Mouse (Mus musculus): ENCODE data around the gene Fam163a.
A peak's percentile ranks its signal among the peaks of the same experiment; 100 is the strongest.
"Not testable (repeated sequence)": the region's sequence is repeated elsewhere in the genome, so short reads cannot be mapped to it uniquely, and the experiment has no call there.

Fam163a gene

GRCm38 (mm10) chr1:156204656-156205131, at the start of gene Fam163a:
TSS of gene Fam163a (minus strand) at chr1:156205026.
- no peak for DNase-seq (ENCODE audit: low read depth, low spot score)

- not testable (repeated sequence) for DNase-seq (ENCODE audit: low read depth, low spot score)
Measured at GRCm38 (mm10) chr1:156251096-156251495, 46.3 kb upstream of the Fam163a start.

- DNase-seq (ENCODE audit: low read depth, low spot score), result no peak
Measured at GRCm38 (mm10) chr1:156247893-156248292, 43.1 kb upstream of the Fam163a start.

GRCm38 (mm10) chr1:156241713-156242348, 37.0 kb upstream of the Fam163a start:
- DNase-seq (ENCODE audit: low read depth, low spot score), result peak; percentile 79

- DNase-seq (ENCODE audit: low read depth, low spot score), result peak; percentile 61
Measured at GRCm38 (mm10) chr1:156241035-156241434, 36.2 kb upstream of the Fam163a start.

GRCm38 (mm10) chr1:156231122-156231521, 26.3 kb upstream of the Fam163a start:
- DNase-seq (ENCODE audit: low read depth, low spot score), result no peak

- no peak for DNase-seq (ENCODE audit: low read depth, low spot score)
Measured at GRCm38 (mm10) chr1:156230339-156231089, 25.7 kb upstream of the Fam163a start.

GRCm38 (mm10) chr1:156229448-156229847, 24.6 kb upstream of the Fam163a start:
- DNase-seq (ENCODE audit: low read depth, low spot score), result peak; percentile 63

GRCm38 (mm10) chr1:156228728-156229127, 23.9 kb upstream of the Fam163a start:
- DNase-seq (ENCODE audit: low read depth, low spot score), result no peak

GRCm38 (mm10) chr1:156226903-156227302, 22.1 kb upstream of the Fam163a start:
- DNase-seq (ENCODE audit: low read depth, low spot score), result no peak

- no peak for DNase-seq (ENCODE audit: low read depth, low spot score)
Measured at GRCm38 (mm10) chr1:156222205-156223000, 17.6 kb upstream of the Fam163a start.

- no peak for DNase-seq (ENCODE audit: low read depth, low spot score)
Measured at GRCm38 (mm10) chr1:156221327-156221726, 16.5 kb upstream of the Fam163a start.

- no peak for DNase-seq (ENCODE audit: low read depth, low spot score)
Measured at GRCm38 (mm10) chr1:156218573-156218972, 13.7 kb upstream of the Fam163a start.

- no peak for DNase-seq (ENCODE audit: low read depth, low spot score)
Measured at GRCm38 (mm10) chr1:156217941-156218340, 13.1 kb upstream of the Fam163a start.

GRCm38 (mm10) chr1:156217393-156217792, 12.6 kb upstream of the Fam163a start:
- peak; percentile 15 for DNase-seq (ENCODE audit: low read depth, low spot score)

GRCm38 (mm10) chr1:156216249-156216648, 11.4 kb upstream of the Fam163a start:
- no peak for DNase-seq (ENCODE audit: low read depth, low spot score)

- no peak for DNase-seq (ENCODE audit: low read depth, low spot score)
Measured at GRCm38 (mm10) chr1:156214651-156215050, 9.8 kb upstream of the Fam163a start.

- DNase-seq (ENCODE audit: low read depth, low spot score), result no peak
Measured at GRCm38 (mm10) chr1:156212923-156213322, 8.1 kb upstream of the Fam163a start.

GRCm38 (mm10) chr1:156211809-156212317, 7.0 kb upstream of the Fam163a start:
- no peak for DNase-seq (ENCODE audit: low read depth, low spot score)

- no peak for DNase-seq (ENCODE audit: low read depth, low spot score)
Measured at GRCm38 (mm10) chr1:156205164-156205563, 338 bp upstream of the Fam163a start.

- no peak for DNase-seq (ENCODE audit: low read depth, low spot score)
Measured at GRCm38 (mm10) chr1:156203961-156204655, 718 bp downstream of the Fam163a start.
